ENCODE assay signal across 37 mouse cellular contexts in genomic region chr17:68322607-68323006, GRCm38 (mm10). TPM values are rescaled to one million over a fixed set of nuclear protein-coding genes. Genes with fewer than 3 reads are reported as not detected.
"Had no signal": no experiment of that assay in that cellular context is flagged by ENCODE, and none has a peak within 500 bp of the region (broad histone marks: within the 10 kb centered on the region; RNA-seq: fewer than 3 reads in every experiment).

No protein-coding gene starts in this region.

- H3K4me3 ChIP-seq: left cerebral cortex, adult 2 months; limb, embryonic 10.5 days; limb, embryonic 12.5 days; limb, embryonic 13.5 days; limb, embryonic 15.5 days; liver, embryonic 12.5 days; liver, embryonic 13.5 days; liver, embryonic 15.5 days; lung, embryonic 15.5 days; megakaryocyte, embryonic 14.5 days; midbrain, embryonic 12.5 days; midbrain, embryonic 13.5 days; midbrain, embryonic 15.5 days; myocyte had no signal

- H3K27me3 ChIP-seq: limb, embryonic 12.5 days; limb, embryonic 13.5 days; limb, embryonic 15.5 days; liver, embryonic 12.5 days; liver, embryonic 13.5 days; liver, embryonic 15.5 days; lung, embryonic 15.5 days; megakaryocyte, embryonic 14.5 days; midbrain, embryonic 12.5 days; midbrain, embryonic 13.5 days; midbrain, embryonic 15.5 days had no signal

- H3K9me3 ChIP-seq: limb, embryonic 10.5 days; limb, embryonic 12.5 days; limb, embryonic 13.5 days; limb, embryonic 15.5 days; liver, embryonic 13.5 days; liver, embryonic 15.5 days; lung, embryonic 15.5 days; midbrain, embryonic 12.5 days; midbrain, embryonic 13.5 days; midbrain, embryonic 15.5 days had no signal

- DNase-seq: left cerebral cortex, postnatal 4 days; liver; liver, embryonic 13.5 days; liver, postnatal 0 days; lung, adult 18-20 months; lung, adult 2 months; lung, postnatal 10 days; lung, postnatal 14 days; lung, postnatal 36 days; lung, postnatal 4 days; midbrain, embryonic 14.5 days had no signal

- H3K4me2 ChIP-seq: limb, embryonic 12.5 days; limb, embryonic 13.5 days; limb, embryonic 15.5 days; liver, embryonic 11.5 days; liver, embryonic 12.5 days; liver, embryonic 13.5 days; liver, embryonic 15.5 days; lung, embryonic 14.5 days; lung, embryonic 15.5 days; midbrain, embryonic 12.5 days; midbrain, embryonic 13.5 days; midbrain, embryonic 15.5 days had no signal

- H3K27ac ChIP-seq: left cerebral cortex, adult 2 months; limb, embryonic 10.5 days; limb, embryonic 12.5 days; limb, embryonic 13.5 days; limb, embryonic 15.5 days; liver, embryonic 12.5 days; liver, embryonic 13.5 days; liver, embryonic 14.5 days; liver, embryonic 15.5 days; lung, embryonic 15.5 days; macrophage; midbrain, embryonic 12.5 days; midbrain, embryonic 13.5 days; midbrain, embryonic 15.5 days had no signal

- H3K36me3 ChIP-seq: limb, embryonic 10.5 days; limb, embryonic 12.5 days; limb, embryonic 13.5 days; limb, embryonic 15.5 days; liver, embryonic 12.5 days; liver, embryonic 13.5 days; liver, embryonic 15.5 days; lung, embryonic 15.5 days; midbrain, embryonic 12.5 days; midbrain, embryonic 13.5 days; midbrain, embryonic 15.5 days had no signal

- ATAC-seq: liver, embryonic 12.5 days; liver, postnatal 0 days; lung, postnatal 0 days; midbrain, embryonic 13.5 days; midbrain, embryonic 15.5 days; midbrain, embryonic 16.5 days had no signal

- H3K9ac ChIP-seq: limb, embryonic 12.5 days; limb, embryonic 13.5 days; limb, embryonic 15.5 days; liver, embryonic 12.5 days; liver, embryonic 13.5 days; liver, embryonic 14.5 days; liver, embryonic 15.5 days; liver, postnatal 0 days; lung, embryonic 14.5 days; lung, embryonic 15.5 days; midbrain, embryonic 12.5 days; midbrain, embryonic 13.5 days; midbrain, embryonic 15.5 days had no signal

- H3K4me1 ChIP-seq: limb, embryonic 10.5 days; limb, embryonic 12.5 days; limb, embryonic 13.5 days; limb, embryonic 15.5 days; liver, embryonic 12.5 days; liver, embryonic 13.5 days; liver, embryonic 15.5 days; lung, embryonic 15.5 days; megakaryocyte, embryonic 14.5 days; midbrain, embryonic 12.5 days; midbrain, embryonic 13.5 days; midbrain, embryonic 15.5 days had no signal

RNA-seq across cellular contexts. Expression of gene L3mbtl4, which starts 49.0 kb away (rescaled TPM):
- total RNA-seq: liver, adult 2 months; megakaryocyte progenitor cell, adult 5-6 weeks; megakaryocyte, adult 5-6 weeks; megakaryocyte-erythroid progenitor cell, adult 5-6 weeks; monocyte, adult 5-6 weeks had no signal
- polyA plus RNA-seq: limb, embryonic 10.5 days; limb, embryonic 11.5 days; liver, adult 2 months; liver, embryonic 11.5 days; liver, embryonic 12.5 days; liver, embryonic 13.5 days; liver, embryonic 14.5 days; liver, embryonic 15.5 days; liver, embryonic 16.5 days; liver, postnatal 0 days; lung, adult 2 months; macrophage; myocyte had no signal
